Mouse (Mus musculus) heart, postnatal 0 days (tissue): ENCODE data around the gene Tph2.

Experiments used
- CTCF ChIP-seq: IDR thresholded peaks from 2 replicates; pipeline ENCODE4 v1.5.1; 2016; ENCODE audit warnings: antibody characterized with exemption, control low read depth, low read depth
- EP300 ChIP-seq: IDR thresholded peaks from 2 replicates; pipeline ENCODE4 v1.6.1; 2016; ENCODE audit warnings: antibody characterized with exemption, low read depth

DNA sequence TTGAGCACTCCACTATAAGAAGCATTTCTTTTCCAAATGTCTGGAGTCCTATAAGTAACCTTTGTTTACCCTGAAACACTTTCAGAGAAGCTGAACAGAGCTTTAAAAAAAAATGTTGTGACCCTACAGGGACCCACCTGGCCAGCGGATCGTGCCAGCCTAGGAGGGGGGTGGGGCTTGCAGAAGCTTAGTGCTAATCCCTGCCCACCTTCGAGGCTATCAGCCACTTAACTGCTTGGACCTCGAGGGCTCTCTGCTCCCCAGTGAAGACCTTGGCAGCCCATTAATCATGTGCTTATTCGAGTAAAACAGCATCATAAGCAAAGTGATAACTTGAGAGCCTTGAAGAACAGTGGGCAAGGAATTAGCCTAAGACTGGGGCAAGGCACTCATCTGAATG is 40.3 kb downstream of the Tph2 start:
- TF ChIP-seq CTCF: no peak
- TF ChIP-seq EP300: no peak
